Mouse (Mus musculus): ENCODE results near the gene Flnb. TPM values are rescaled to one million over a fixed set of nuclear protein-coding genes. Genes with fewer than 3 reads are reported as not detected.

Gene Flnb
- polyA plus RNA-seq, 1 experiment from 2014 or later, result 8.6 TPM

DNA sequence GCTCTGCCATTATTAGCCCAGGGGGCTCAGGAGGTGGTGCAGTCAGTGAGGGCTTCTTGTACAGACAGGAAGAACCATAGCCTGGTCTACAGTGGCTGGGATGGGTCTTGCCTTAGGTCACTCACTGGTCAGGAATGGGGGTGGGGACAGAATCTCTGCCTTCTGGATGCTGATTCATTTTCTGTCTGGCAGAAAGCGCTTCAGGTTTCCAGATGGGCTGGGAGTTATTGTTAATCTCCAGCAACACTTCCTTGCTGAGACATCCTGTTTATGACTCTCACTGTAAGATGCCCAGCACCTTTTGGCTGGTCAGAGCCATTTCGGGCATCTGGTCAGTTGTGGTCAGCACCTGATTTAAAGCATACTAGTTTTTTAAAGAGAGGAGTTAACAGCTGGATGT is 55.8 kb downstream of the Flnb start:
- Histone ChIP-seq H3K4me2 (replicated peaks) (no peak overlapping the region), H3K4me3 (no peak overlapping the region), H3K36me3 (peaks cover 17% of the 10 kb centered on the region), H3K27ac (replicated peaks) (no peak overlapping the region), H3K27me3 (no peaks in the 10 kb centered on the region), H3K9ac (replicated peaks) (no peak overlapping the region), H3K9me3 (no peaks in the 10 kb centered on the region), H3K4me1 (no peaks in the 10 kb centered on the region)
- 95% methylated on average over 2 of the region's 2 CpGs for WGBS
- ATAC-seq (replicated peaks), result no peak

DNA sequence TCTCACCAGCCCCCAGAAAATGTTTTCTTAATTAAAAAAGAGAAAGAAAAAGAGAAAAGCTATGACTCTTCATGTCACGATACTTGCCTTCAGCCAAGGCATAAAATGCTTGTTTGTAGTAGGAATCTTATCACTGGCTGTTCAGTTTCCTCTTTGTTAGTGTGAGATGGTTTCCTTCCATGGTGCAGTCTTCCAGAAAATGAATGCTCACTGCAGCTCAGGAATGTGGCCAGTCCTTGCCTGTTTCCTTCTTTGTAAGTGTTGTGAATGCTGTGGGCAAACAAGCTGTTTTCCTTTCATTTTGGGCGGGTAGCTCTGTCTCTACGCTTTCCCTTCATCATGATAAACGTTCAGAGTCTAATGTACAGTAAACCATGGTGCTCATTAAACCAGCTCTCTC is 56.7 kb downstream of the Flnb start:
- Histone ChIP-seq H3K9me3 (no peaks in the 10 kb centered on the region), H3K36me3 (peaks cover 17% of the 10 kb centered on the region), H3K27ac (replicated peaks) (no peak overlapping the region), H3K9ac (replicated peaks) (no peak overlapping the region), H3K4me2 (replicated peaks) (no peak overlapping the region), H3K4me3 (no peak overlapping the region), H3K27me3 (no peaks in the 10 kb centered on the region), H3K4me1 (no peaks in the 10 kb centered on the region)
- WGBS, result 81% methylated on average over 4 of the region's 4 CpGs
- ATAC-seq (replicated peaks), result no peak

DNA sequence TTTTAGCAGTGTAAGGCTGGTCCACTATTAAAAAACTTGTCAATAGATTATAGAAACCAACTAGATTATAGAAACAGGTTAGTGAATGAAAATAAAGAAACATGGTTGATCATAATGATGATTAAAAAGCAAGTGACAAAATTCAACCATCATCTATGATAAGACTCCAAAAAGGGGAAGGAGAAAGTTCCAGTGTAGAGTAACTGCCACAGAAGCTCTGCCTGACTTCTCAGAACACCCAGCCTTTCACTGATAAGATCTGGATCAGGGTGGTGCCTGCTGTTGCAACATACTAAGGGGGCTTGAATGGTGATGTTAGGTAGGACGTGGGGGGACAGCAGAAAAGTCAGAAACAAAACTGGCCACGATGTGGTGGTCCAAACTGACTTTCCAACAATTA is 60.2 kb downstream of the Flnb start:
- H3K27me3 ChIP-seq, result no peaks in the 10 kb centered on the region
- H3K4me1 ChIP-seq, result no peaks in the 10 kb centered on the region
- peaks cover 15% of the 10 kb centered on the region for H3K36me3 ChIP-seq
- no peaks in the 10 kb centered on the region for H3K9me3 ChIP-seq
- H3K9ac ChIP-seq (replicated peaks), result no peak overlapping the region
- no peak overlapping the region for H3K27ac ChIP-seq (replicated peaks)
- no peak overlapping the region for H3K4me3 ChIP-seq
- no peak for ATAC-seq (replicated peaks)
- 91% methylated on average over 2 of the region's 2 CpGs for WGBS
- H3K4me2 ChIP-seq (replicated peaks), result no peak overlapping the region

DNA sequence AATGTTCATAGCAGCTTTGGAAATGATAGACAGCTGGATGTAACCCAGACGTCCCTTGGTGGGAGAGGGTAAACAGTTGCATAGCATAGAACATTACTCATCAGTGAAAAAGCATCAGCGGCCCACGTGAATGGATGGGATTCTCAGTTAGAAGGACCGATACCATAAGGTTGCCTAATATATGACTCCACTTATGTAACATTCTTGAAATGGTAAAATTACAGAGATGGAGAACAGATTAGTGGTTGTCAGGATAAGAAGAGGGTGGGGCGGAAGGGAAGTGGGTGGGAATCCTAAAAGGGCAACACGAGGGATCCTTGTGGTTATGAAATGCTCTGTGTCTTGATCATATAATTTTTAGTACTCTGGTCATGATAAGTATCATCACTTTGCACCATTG is 62.6 kb downstream of the Flnb start:
- Histone ChIP-seq H3K9ac (replicated peaks) (no peak overlapping the region), H3K4me3 (no peak overlapping the region), H3K9me3 (no peaks in the 10 kb centered on the region), H3K4me1 (peaks cover 7% of the 10 kb centered on the region; the same call in 1 of the 2 replicates), H3K27ac (replicated peaks) (no peak overlapping the region), H3K27me3 (no peaks in the 10 kb centered on the region), H3K4me2 (replicated peaks) (no peak overlapping the region), H3K36me3 (peaks cover 15% of the 10 kb centered on the region)
- ATAC-seq (replicated peaks), result no peak
- WGBS, result 94% methylated on average over 6 of the region's 6 CpGs

- H3K36me3 ChIP-seq, result peaks cover 11% of the 10 kb centered on the region; the same call in 1 of the 2 replicates
- WGBS, result 91% methylated on average over 11 of the region's 11 CpGs
Observed at GRCm38 (mm10) chr14:7881533-7881932, 63.8 kb downstream of the Flnb start.

GRCm38 (mm10) chr14:7882050-7882449 is 64.3 kb downstream of the Flnb start:
- no peak for ATAC-seq (replicated peaks)
- peaks cover 11% of the 10 kb centered on the region; the same call in 1 of the 2 replicates for H3K36me3 ChIP-seq
- peaks cover 13% of the 10 kb centered on the region; the same call in 1 of the 2 replicates for H3K4me1 ChIP-seq
- H3K9me3 ChIP-seq, result no peaks in the 10 kb centered on the region
- H3K4me2 ChIP-seq (replicated peaks), result no peak overlapping the region
- no peak overlapping the region for H3K27ac ChIP-seq (replicated peaks)
- no peak overlapping the region for H3K9ac ChIP-seq (replicated peaks)
- 94% methylated on average over 8 of the region's 8 CpGs for WGBS
- H3K4me3 ChIP-seq, result no peak overlapping the region
- no peaks in the 10 kb centered on the region for H3K27me3 ChIP-seq

More at GRCm38 (mm10) chr14:7881533-7881932, 63.8 kb downstream of the Flnb start:
- Histone ChIP-seq H3K9ac (replicated peaks) (no peak overlapping the region), H3K27ac (replicated peaks) (no peak overlapping the region), H3K4me1 (peaks cover 13% of the 10 kb centered on the region; the same call in 1 of the 2 replicates), H3K4me3 (no peak overlapping the region), H3K4me2 (replicated peaks) (no peak overlapping the region), H3K9me3 (no peaks in the 10 kb centered on the region), H3K27me3 (no peaks in the 10 kb centered on the region)
- no peak for ATAC-seq (replicated peaks)

DNA sequence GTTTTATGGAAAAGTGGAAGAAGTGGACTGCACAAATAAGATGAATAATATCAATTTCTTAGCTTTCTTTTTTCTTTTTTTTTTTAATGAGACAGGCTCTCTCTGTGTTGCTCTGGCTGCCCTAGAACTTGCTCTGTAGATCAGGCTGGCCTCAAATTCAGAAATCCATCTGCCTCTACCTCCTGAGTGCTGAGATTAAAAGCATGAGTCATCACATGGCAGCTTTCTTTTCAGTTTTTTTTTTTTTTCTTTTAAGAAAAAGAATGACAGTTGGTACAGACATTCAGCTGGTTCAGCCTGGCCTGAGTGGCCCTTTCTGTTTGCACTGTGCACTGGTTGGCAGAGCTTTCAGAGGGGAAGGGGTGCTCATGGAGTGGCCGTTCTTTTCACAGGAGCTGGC is 66.4 kb downstream of the Flnb start:
- H3K4me1 ChIP-seq, result peaks cover 24% of the 10 kb centered on the region
- no peak overlapping the region for H3K9ac ChIP-seq (replicated peaks)
- no peak overlapping the region for H3K4me2 ChIP-seq (replicated peaks)
- H3K27me3 ChIP-seq, result no peaks in the 10 kb centered on the region
- no peak overlapping the region for H3K27ac ChIP-seq (replicated peaks)
- H3K9me3 ChIP-seq, result no peaks in the 10 kb centered on the region
- ATAC-seq (replicated peaks), result no peak
- 53% methylated on average over 1 of the region's 1 CpGs for WGBS
- H3K4me3 ChIP-seq, result no peak overlapping the region
- peaks cover 11% of the 10 kb centered on the region; the same call in 1 of the 2 replicates for H3K36me3 ChIP-seq

DNA sequence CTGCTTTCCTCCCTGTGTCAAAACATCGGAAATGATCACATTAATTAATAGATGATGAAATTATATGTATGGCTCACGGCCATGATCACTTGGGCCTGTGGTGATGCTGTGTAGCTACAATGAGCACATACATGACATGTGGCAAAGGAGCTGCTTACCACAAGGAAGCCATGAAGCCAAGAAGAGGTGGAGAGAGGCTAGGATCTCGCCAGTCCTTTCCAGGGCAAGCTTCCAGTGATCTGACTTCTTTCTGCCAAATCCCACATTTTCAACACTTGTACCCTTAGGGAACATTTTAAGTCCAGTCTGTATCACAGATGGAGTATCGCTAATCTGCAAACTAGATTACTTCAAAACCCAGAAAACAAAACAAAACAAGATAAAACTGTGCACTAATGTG is 67.1 kb downstream of the Flnb start:
- H3K27me3 ChIP-seq, result no peaks in the 10 kb centered on the region
- no peak for ATAC-seq (replicated peaks)
- no peak overlapping the region for H3K4me2 ChIP-seq (replicated peaks)
- H3K9me3 ChIP-seq, result no peaks in the 10 kb centered on the region
- WGBS, result 77% methylated on average over 4 of the region's 4 CpGs
- peaks cover 11% of the 10 kb centered on the region; the same call in 1 of the 2 replicates for H3K36me3 ChIP-seq
- H3K27ac ChIP-seq (replicated peaks), result no peak overlapping the region
- H3K9ac ChIP-seq (replicated peaks), result no peak overlapping the region
- peaks cover 31% of the 10 kb centered on the region for H3K4me1 ChIP-seq
- no peak overlapping the region for H3K4me3 ChIP-seq

GRCm38 (mm10) chr14:7885540-7885939 is 67.8 kb downstream of the Flnb start:
- Histone ChIP-seq H3K9ac (replicated peaks) (no peak overlapping the region), H3K9me3 (no peaks in the 10 kb centered on the region), H3K4me2 (replicated peaks) (no peak overlapping the region), H3K4me3 (no peak overlapping the region), H3K27ac (replicated peaks) (no peak overlapping the region; the same call in 1 of the 2 replicates), H3K4me1 (peaks cover 34% of the 10 kb centered on the region), H3K36me3 (peaks cover 11% of the 10 kb centered on the region; the same call in 1 of the 2 replicates), H3K27me3 (no peaks in the 10 kb centered on the region)
- ATAC-seq (replicated peaks), result no peak
- WGBS, result 61% methylated on average over 9 of the region's 9 CpGs

DNA sequence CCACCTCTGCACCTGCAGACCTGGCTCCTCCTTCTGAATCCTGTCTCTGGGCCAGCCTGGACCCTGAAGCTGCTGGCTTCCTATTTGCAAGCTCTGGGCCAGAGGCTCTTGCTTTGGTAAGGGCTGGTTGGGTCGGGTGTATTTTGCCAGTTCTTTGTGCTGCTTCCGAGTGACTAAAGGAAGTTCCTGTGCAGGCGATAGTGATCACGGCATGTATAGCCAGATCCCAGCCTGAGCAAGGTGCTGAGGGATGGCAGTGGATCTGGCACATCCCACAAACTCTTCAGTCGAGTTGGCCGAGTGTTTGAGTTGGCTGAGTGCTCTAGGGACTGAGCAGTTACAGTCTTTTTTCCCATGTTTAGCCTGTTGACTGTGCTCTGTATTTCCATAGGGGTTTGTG is 68.3 kb downstream of the Flnb start:
- H3K36me3 ChIP-seq, result peaks cover 15% of the 10 kb centered on the region; the same call in 1 of the 2 replicates

DNA sequence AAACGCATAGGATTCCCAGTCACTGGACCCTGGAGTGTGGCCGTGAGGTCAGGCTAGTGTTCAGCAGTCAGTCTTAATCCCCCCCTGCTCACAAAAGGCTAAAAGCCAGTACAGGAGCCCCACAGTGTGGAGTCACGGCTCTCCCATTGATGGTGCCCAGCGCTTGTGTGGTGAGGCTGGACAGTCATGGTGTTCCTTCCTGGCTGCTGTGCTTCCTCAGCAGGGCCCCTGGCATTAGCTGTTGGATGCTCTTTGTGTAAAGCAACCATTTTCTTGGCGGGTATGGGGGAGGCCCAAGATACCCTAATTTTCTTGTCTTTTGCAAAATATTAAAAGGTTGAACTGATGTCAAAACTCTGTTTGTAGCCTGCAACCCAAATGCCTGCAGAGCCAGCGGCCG is 69.4 kb downstream of the Flnb start:
- H3K27ac ChIP-seq (replicated peaks), result no peak overlapping the region
- peaks cover 20% of the 10 kb centered on the region for H3K36me3 ChIP-seq
- H3K9me3 ChIP-seq, result no peaks in the 10 kb centered on the region
- 66% methylated on average over 7 of the region's 7 CpGs for WGBS
- no peak overlapping the region for H3K9ac ChIP-seq (replicated peaks)
- no peak overlapping the region for H3K4me3 ChIP-seq
- ATAC-seq (replicated peaks), result no peak
- H3K4me2 ChIP-seq (replicated peaks), result no peak overlapping the region
- peaks cover 34% of the 10 kb centered on the region for H3K4me1 ChIP-seq
- no peaks in the 10 kb centered on the region for H3K27me3 ChIP-seq

More for the DNA sequence above, 68.3 kb downstream of the Flnb start:
- no peak for ATAC-seq (replicated peaks)
- H3K4me1 ChIP-seq, result peaks cover 34% of the 10 kb centered on the region
- H3K4me2 ChIP-seq (replicated peaks), result no peak overlapping the region
- no peak overlapping the region for H3K9ac ChIP-seq (replicated peaks)
- WGBS, result 73% methylated on average over 6 of the region's 6 CpGs
- no peak overlapping the region for H3K27ac ChIP-seq (replicated peaks)
- no peaks in the 10 kb centered on the region for H3K27me3 ChIP-seq
- H3K4me3 ChIP-seq, result no peak overlapping the region
- no peaks in the 10 kb centered on the region for H3K9me3 ChIP-seq

DNA sequence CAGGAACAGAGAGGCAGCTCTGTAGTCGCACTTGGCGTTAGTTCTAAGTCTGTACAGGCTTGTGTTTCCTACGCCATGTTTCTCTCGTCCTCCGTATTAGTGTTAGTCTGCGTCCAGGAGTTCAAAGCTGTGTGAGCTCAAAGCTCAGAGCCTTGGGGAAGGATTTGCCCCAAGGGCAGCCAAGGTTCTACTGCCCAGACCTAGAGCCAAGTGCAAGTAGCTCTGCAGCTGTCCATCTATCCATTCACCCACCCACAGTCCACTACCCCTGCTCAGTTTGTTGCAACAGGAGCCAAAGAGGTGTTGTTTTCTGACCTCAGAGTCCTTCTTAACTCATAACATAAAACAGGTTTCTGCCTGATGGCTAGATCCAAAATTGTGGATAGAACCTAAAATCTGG is 70.5 kb downstream of the Flnb start:
- Histone ChIP-seq H3K36me3 (peaks cover 28% of the 10 kb centered on the region), H3K9me3 (no peaks in the 10 kb centered on the region), H3K4me1 (peaks cover 34% of the 10 kb centered on the region), H3K4me2 (replicated peaks) (no peak overlapping the region), H3K9ac (replicated peaks) (no peak overlapping the region), H3K27ac (replicated peaks) (peak overlapping the region; percentile 90), H3K27me3 (no peaks in the 10 kb centered on the region), H3K4me3 (no peak overlapping the region)
- ATAC-seq (replicated peaks), result no peak
- WGBS, result 78% methylated on average over 6 of the region's 6 CpGs

Data from forebrain, embryonic 15.5 days (tissue).